In genomic region chr12:84847882-84848281, GRCm38 (mm10) we compare ENCODE assay signal across 10 mouse cellular contexts. TPM values are rescaled to one million over a fixed set of nuclear protein-coding genes. Genes with fewer than 3 reads are reported as not detected.
DNase-seq lines count a peak whose midpoint lies in the region; ATAC-seq and TF ChIP-seq lines count a peak whose summit lies in the region.
"Had no signal": no experiment of that assay in that cellular context is flagged by ENCODE, and none has a peak within 500 bp of the region (broad histone marks: within the 10 kb centered on the region; RNA-seq: fewer than 3 reads in every experiment).

No protein-coding gene starts in this region.

- no peaks in the 10 kb centered on the region for H3K9me3 ChIP-seq in heart, embryonic 10.5 days
- H3K9me3 ChIP-seq in heart, embryonic 11.5 days (replicated peaks; ENCODE audit: control insufficient read depth, low read length), result no peaks in the 10 kb centered on the region
- no peaks in the 10 kb centered on the region for H3K9me3 ChIP-seq in limb, embryonic 15.5 days
- H3K9me3 ChIP-seq: hindbrain, embryonic 12.5 days had no signal

- DNase-seq in heart, embryonic 10.5 days (ENCODE audit: low spot score), result no peak
- DNase-seq in A20 (ENCODE audit: low read depth, low spot score), result peak; percentile 8
- DNase-seq in frontal cortex, adult 2 months (ENCODE audit: extremely low spot score in 1 of 2, low spot score in 1 of 2), result no peak
- no peak for DNase-seq in frontal cortex, postnatal 36 days (ENCODE audit: low spot score in 2 of 2)
- DNase-seq in right cerebral cortex, adult 18-20 months, result no peak
- DNase-seq: cerebellum, adult 9-11 months had no signal

- 61% methylated on average over 6 of the region's 6 CpGs for WGBS in heart, embryonic 10.5 days
- 51% methylated on average over 6 of the region's 6 CpGs for WGBS in heart, embryonic 11.5 days (ENCODE audit: insufficient replicate concordance)
- 13% methylated on average over 6 of the region's 6 CpGs for WGBS in limb, embryonic 15.5 days

- H3K9ac ChIP-seq in heart, embryonic 11.5 days (ENCODE audit: low read depth, low read length), result no peak overlapping the region
- H3K9ac ChIP-seq in limb, embryonic 15.5 days, result no peak overlapping the region
- H3K9ac ChIP-seq: hindbrain, embryonic 12.5 days had no signal

- no peaks in the 10 kb centered on the region for H3K36me3 ChIP-seq in heart, embryonic 10.5 days
- no peaks in the 10 kb centered on the region for H3K36me3 ChIP-seq in heart, embryonic 11.5 days (ENCODE audit: control insufficient read depth, insufficient read depth, low read length)
- H3K36me3 ChIP-seq in limb, embryonic 15.5 days, result no peaks in the 10 kb centered on the region
- H3K36me3 ChIP-seq: hindbrain, embryonic 12.5 days had no signal

- no peak overlapping the region for H3K4me3 ChIP-seq in heart, embryonic 10.5 days
- H3K4me3 ChIP-seq in heart, embryonic 11.5 days (ENCODE audit: low read depth, low read length), result no peak overlapping the region
- no peak overlapping the region for H3K4me3 ChIP-seq in embryonic fibroblast, embryonic 13.5 days (ENCODE audit: insufficient read depth, low read length)
- H3K4me3 ChIP-seq in limb, embryonic 15.5 days, result no peak overlapping the region
- H3K4me3 ChIP-seq: hindbrain, embryonic 12.5 days had no signal

- no peak for TF ChIP-seq CTCF in embryonic fibroblast, embryonic 13.5 days (IDR thresholded peaks at IDR 0.05; ENCODE audit: borderline replicate concordance, insufficient read depth, low read length)

- peaks cover 36% of the 10 kb centered on the region for H3K4me1 ChIP-seq in heart, embryonic 10.5 days
- peaks cover 7% of the 10 kb centered on the region for H3K4me1 ChIP-seq in heart, embryonic 11.5 days (ENCODE audit: control insufficient read depth, insufficient read depth, low read length)
- peaks cover 42% of the 10 kb centered on the region for H3K4me1 ChIP-seq in embryonic fibroblast, embryonic 13.5 days (ENCODE audit: control insufficient read depth, insufficient read depth, low read length)
- peaks cover 64% of the 10 kb centered on the region for H3K4me1 ChIP-seq in limb, embryonic 15.5 days

- no peak for TF ChIP-seq POLR2A in embryonic fibroblast, embryonic 13.5 days (IDR thresholded peaks at IDR 0.05; ENCODE audit: low read depth, low read length)

- no peak for ATAC-seq in heart, embryonic 11.5 days (replicated peaks; ENCODE audit: insufficient number of reproducible peaks, low FRiP score, low TSS enrichment)
- ATAC-seq in limb, embryonic 15.5 days (ENCODE audit: insufficient number of reproducible peaks, low FRiP score, low TSS enrichment, low read depth), result no peak

- H3K4me2 ChIP-seq in heart, embryonic 11.5 days, result no peak overlapping the region
- H3K4me2 ChIP-seq in limb, embryonic 15.5 days, result 0 out of 2 replicates have a peak overlapping the region, but pooled peaks have one; percentile 22
- H3K4me2 ChIP-seq: hindbrain, embryonic 12.5 days had no signal

- peaks cover 48% of the 10 kb centered on the region; the same call in 1 of the 2 replicates for H3K27me3 ChIP-seq in heart, embryonic 10.5 days (ENCODE audit: insufficient read depth, poor library complexity, severe bottlenecking)
- H3K27me3 ChIP-seq in heart, embryonic 11.5 days (ENCODE audit: control insufficient read depth, insufficient read depth, low read length), result peaks cover 9% of the 10 kb centered on the region; the same call in 1 of the 2 replicates
- H3K27me3 ChIP-seq in limb, embryonic 15.5 days, result peaks cover 5% of the 10 kb centered on the region; the same call in 1 of the 2 replicates
- H3K27me3 ChIP-seq: hindbrain, embryonic 12.5 days had no signal

- H3K27ac ChIP-seq in heart, embryonic 10.5 days, result peak overlapping the region; percentile 70
- H3K27ac ChIP-seq in heart, embryonic 11.5 days (ENCODE audit: low read depth, low read length), result no peak overlapping the region
- H3K27ac ChIP-seq in embryonic fibroblast, embryonic 13.5 days (ENCODE audit: insufficient read depth, low read length), result peak overlapping the region; percentile 96
- H3K27ac ChIP-seq in limb, embryonic 15.5 days, result peak overlapping the region; percentile 60
- H3K27ac ChIP-seq: hindbrain, embryonic 12.5 days had no signal

RNA-seq across cellular contexts. Expression of gene Ltbp2, which starts 28.4 kb away (rescaled TPM):
- 0.23 and 0.26 TPM in 2 replicates for polyA plus RNA-seq in heart, embryonic 10.5 days (2016; fragmentation: Nextera tagmentation; extraction: Ambion mirVana)
- polyA plus RNA-seq in heart, embryonic 11.5 days (2014; fragmentation: Nextera tagmentation; extraction: Ambion mirVana), result 0.21 and 0.37 TPM in 2 replicates
- 182 and 264 TPM in 2 replicates for polyA plus RNA-seq in embryonic fibroblast, embryonic 13.5 days (2011; ENCODE audit: insufficient read length, low read depth, missing spikeins)
- polyA plus RNA-seq in limb, embryonic 15.5 days (2015; fragmentation: Nextera tagmentation; extraction: Ambion mirVana), result 7.1 and 8.7 TPM in 2 replicates
- polyA plus RNA-seq in frontal cortex, adult 2 months (2012; rRNA removed), result 2.3 and 3.8 TPM in 2 replicates

Comparison
In these comparisons a context has a peak if more than half of its experiments do, and no peak if none do; other contexts are left out.
1. RNA of gene Ltbp2, which starts 28.4 kb away (polyA plus RNA-seq): 182 to 264 TPM in embryonic fibroblast, embryonic 13.5 days; 7.1 to 8.7 TPM in limb, embryonic 15.5 days, 2.3 to 3.8 TPM in frontal cortex, adult 2 months, 0.21 to 0.37 TPM in heart, embryonic 11.5 days and 0.23 to 0.26 TPM in heart, embryonic 10.5 days; every median in the first group is over 10 times any median in the second.